ENCODE assay signal across 7 mouse cellular contexts in genomic region chr2:131262213-131262672, GRCm38 (mm10). TPM values are rescaled to one million over a fixed set of nuclear protein-coding genes. Genes with fewer than 3 reads are reported as not detected.
A peak's percentile ranks its signal among the peaks of the same experiment; 100 is the strongest.
DNase-seq lines count a peak whose midpoint lies in the region; ATAC-seq and TF ChIP-seq lines count a peak whose summit lies in the region.

Gene Pank2 (plus strand): TSS chr2:131262495.

- DNase-seq in adrenal gland, postnatal 10 days, result peak; percentile 98
- peak; percentile 99 for DNase-seq in embryonic facial prominence, embryonic 10.5 days (ENCODE audit: low spot score)
- peak; percentile 67 for DNase-seq in gonadal fat pad, adult 2 months (ENCODE audit: low read depth)
- DNase-seq in left cerebral cortex, postnatal 4 days, result peak; percentile 99

- peaks cover 10% of the 10 kb centered on the region; the same call in 1 of the 2 replicates for H3K36me3 ChIP-seq in embryonic facial prominence, embryonic 10.5 days (replicated peaks)
- H3K36me3 ChIP-seq in intestine, postnatal 0 days (ENCODE audit: control insufficient read depth, insufficient read depth), result no peaks in the 10 kb centered on the region
- H3K36me3 ChIP-seq in midbrain, embryonic 12.5 days, result no peaks in the 10 kb centered on the region
- no peaks in the 10 kb centered on the region for H3K36me3 ChIP-seq in small intestine, adult 2 months (ENCODE audit: control insufficient read depth, insufficient read depth, low read length)

- TF ChIP-seq CTCF in intestine, postnatal 0 days (IDR thresholded peaks at IDR 0.05; ENCODE audit: low read depth), result peak; percentile 34; the same call in 1 of the 2 replicates
- no peak for TF ChIP-seq CTCF in small intestine, adult 2 months (IDR thresholded peaks at IDR 0.05; ENCODE audit: extremely low read depth, insufficient read length, insufficient replicate concordance, low read depth, low read length)

- peak; percentile 92; the same call in 1 of the 2 replicates for TF ChIP-seq POLR2A in small intestine, adult 2 months (IDR thresholded peaks at IDR 0.05; ENCODE audit: low read depth, low read length)

- intact Hi-C loops in left cerebral cortex, postnatal 4 days (cut with DNase I), result loop anchor here (10.0 kb wide), 1 partner anchor 233 kb away; the partner anchor contains the start of gene Smox

- H3K4me1 ChIP-seq in embryonic facial prominence, embryonic 10.5 days, result peaks cover 36% of the 10 kb centered on the region
- H3K4me1 ChIP-seq in intestine, postnatal 0 days (replicated peaks; ENCODE audit: control insufficient read depth, insufficient read depth, low read length), result peaks cover 6% of the 10 kb centered on the region
- H3K4me1 ChIP-seq in midbrain, embryonic 12.5 days, result peaks cover 32% of the 10 kb centered on the region
- H3K4me1 ChIP-seq in small intestine, adult 2 months (ENCODE audit: control insufficient read depth, insufficient read depth, insufficient read length, low read length), result peaks cover 13% of the 10 kb centered on the region; the same call in 1 of the 2 replicates

- peak within 1 kb of the TSS; percentile 76 for H3K4me2 ChIP-seq in intestine, postnatal 0 days (replicated peaks; ENCODE audit: low read depth)
- H3K4me2 ChIP-seq in midbrain, embryonic 12.5 days (replicated peaks), result peak within 1 kb of the TSS; percentile 79

- WGBS in embryonic facial prominence, embryonic 10.5 days, result under 1% methylated on average over 49 of the region's 49 CpGs
- WGBS in intestine, postnatal 0 days, result 0% methylated on average over 43 of the region's 49 CpGs
- 0% methylated on average over 32 of the region's 49 CpGs for whole genome bisulfite sequencing in midbrain, embryonic 12.5 days
- 1% methylated on average over 45 of the region's 49 CpGs for WGBS in small intestine, adult 2 months

- H3K27me3 ChIP-seq in embryonic facial prominence, embryonic 10.5 days (replicated peaks; ENCODE audit: low read depth, poor library complexity, severe bottlenecking), result no peaks in the 10 kb centered on the region
- no peaks in the 10 kb centered on the region for H3K27me3 ChIP-seq in intestine, postnatal 0 days (replicated peaks; ENCODE audit: control insufficient read depth, insufficient read depth, low read length)
- no peaks in the 10 kb centered on the region for H3K27me3 ChIP-seq in midbrain, embryonic 12.5 days
- H3K27me3 ChIP-seq in small intestine, adult 2 months (ENCODE audit: control insufficient read depth, insufficient read depth, low read length), result no peaks in the 10 kb centered on the region

- peak within 1 kb of the TSS; percentile 90 for H3K4me3 ChIP-seq in embryonic facial prominence, embryonic 10.5 days
- peak within 1 kb of the TSS; percentile 89 for H3K4me3 ChIP-seq in intestine, postnatal 0 days (ENCODE audit: low read depth, low read length)
- peak within 1 kb of the TSS; percentile 83 for H3K4me3 ChIP-seq in midbrain, embryonic 12.5 days
- peak within 1 kb of the TSS; percentile 81 for H3K4me3 ChIP-seq in small intestine, adult 2 months (ENCODE audit: low read depth, low read length)

- no peaks in the 10 kb centered on the region for H3K9me3 ChIP-seq in embryonic facial prominence, embryonic 10.5 days
- no peaks in the 10 kb centered on the region for H3K9me3 ChIP-seq in intestine, postnatal 0 days (ENCODE audit: control insufficient read depth)
- H3K9me3 ChIP-seq in midbrain, embryonic 12.5 days, result no peaks in the 10 kb centered on the region

- ATAC-seq in intestine, postnatal 0 days, result peak; percentile 99
- ATAC-seq in midbrain, embryonic 12.5 days (ENCODE audit: low FRiP score, low read depth), result peak; percentile 100

- peak within 1 kb of the TSS; percentile 91 for H3K9ac ChIP-seq in intestine, postnatal 0 days (ENCODE audit: low read depth, low read length)
- H3K9ac ChIP-seq in midbrain, embryonic 12.5 days (replicated peaks), result peak within 1 kb of the TSS; percentile 95

- H3K27ac ChIP-seq in embryonic facial prominence, embryonic 10.5 days (replicated peaks), result peak within 1 kb of the TSS; percentile 99
- H3K27ac ChIP-seq in intestine, postnatal 0 days (ENCODE audit: low read depth, low read length), result peak within 1 kb of the TSS; percentile 100
- H3K27ac ChIP-seq in midbrain, embryonic 12.5 days (replicated peaks), result peak within 1 kb of the TSS; percentile 98
- peak within 1 kb of the TSS; percentile 94 for H3K27ac ChIP-seq in small intestine, adult 2 months (ENCODE audit: insufficient read depth, low read depth, low read length)

RNA-seq across cellular contexts. Expression of gene Pank2, which starts in this region (rescaled TPM):
- 10 to 100 TPM; 52.7 to 57.7 TPM for total RNA-seq in adrenal gland, postnatal 10 days (2021)
- polyA plus RNA-seq in embryonic facial prominence, embryonic 10.5 days (2016; fragmentation: Nextera tagmentation; extraction: Ambion mirVana), result 44.2 and 44.6 TPM in 2 replicates
- 15.7 and 18.0 TPM in 2 replicates for polyA plus RNA-seq in gonadal fat pad, adult 2 months (2012; rRNA removed)
- polyA plus RNA-seq in intestine, postnatal 0 days (2015; fragmentation: Nextera tagmentation; extraction: Ambion mirVana), result 32.4 and 35.1 TPM in 2 replicates
- total RNA-seq in left cerebral cortex, postnatal 4 days (2021), result 10 to 100 TPM; 47.6 to 50.8 TPM
- polyA plus RNA-seq in midbrain, embryonic 12.5 days (2016; fragmentation: Nextera tagmentation; extraction: Ambion mirVana), result 61.9 and 72.8 TPM in 2 replicates
- 6.6 and 11.1 TPM in 2 replicates for polyA plus RNA-seq in small intestine, adult 2 months (2012; rRNA removed)

Comparison
In these comparisons a context has a peak if more than half of its experiments do, and no peak if none do; other contexts are left out.
1. Peak in every context shown above with its lines: DNase-seq, ATAC-seq, H3K4me3 ChIP-seq and H3K27ac ChIP-seq.